Mouse (Mus musculus) layer of hippocampus, adult 9-10 months (tissue): Measurements from ENCODE around the gene Lrrc32.

Experiments used
- DNase-seq: peaks from one replicate; pipeline ENCODE4 v3.0.0; 2022; ENCODE audit warnings: low spot score

Gene Lrrc32

GRCm38 (mm10) chr7:98510961-98511958 is 22.2 kb downstream of the Lrrc32 start:
- no peak for DNase-seq

DNA sequence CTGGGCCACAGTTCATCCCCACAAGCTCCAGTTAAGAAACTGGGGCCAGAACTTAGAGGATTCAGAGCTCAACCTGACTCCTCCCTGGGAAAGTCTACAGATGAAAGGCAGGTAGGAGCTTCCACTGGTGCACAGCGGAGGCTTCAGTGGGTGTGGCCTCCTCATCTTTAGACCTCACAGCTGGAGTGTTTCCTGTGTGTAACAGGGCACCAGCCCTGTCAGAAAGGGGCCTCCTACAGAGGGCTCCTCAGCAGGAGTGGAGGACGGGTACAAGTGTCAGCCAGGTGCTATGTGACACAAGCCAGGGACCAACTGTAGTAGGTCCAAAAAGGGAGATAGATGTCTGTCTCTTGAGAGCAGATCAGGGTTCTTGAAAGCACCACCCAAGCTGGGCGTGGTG is 24.2 kb downstream of the Lrrc32 start:
- DNase-seq = no peak

- DNase-seq = no peak
Measured at GRCm38 (mm10) chr7:98522576-98522975, 33.5 kb downstream of the Lrrc32 start.

DNA sequence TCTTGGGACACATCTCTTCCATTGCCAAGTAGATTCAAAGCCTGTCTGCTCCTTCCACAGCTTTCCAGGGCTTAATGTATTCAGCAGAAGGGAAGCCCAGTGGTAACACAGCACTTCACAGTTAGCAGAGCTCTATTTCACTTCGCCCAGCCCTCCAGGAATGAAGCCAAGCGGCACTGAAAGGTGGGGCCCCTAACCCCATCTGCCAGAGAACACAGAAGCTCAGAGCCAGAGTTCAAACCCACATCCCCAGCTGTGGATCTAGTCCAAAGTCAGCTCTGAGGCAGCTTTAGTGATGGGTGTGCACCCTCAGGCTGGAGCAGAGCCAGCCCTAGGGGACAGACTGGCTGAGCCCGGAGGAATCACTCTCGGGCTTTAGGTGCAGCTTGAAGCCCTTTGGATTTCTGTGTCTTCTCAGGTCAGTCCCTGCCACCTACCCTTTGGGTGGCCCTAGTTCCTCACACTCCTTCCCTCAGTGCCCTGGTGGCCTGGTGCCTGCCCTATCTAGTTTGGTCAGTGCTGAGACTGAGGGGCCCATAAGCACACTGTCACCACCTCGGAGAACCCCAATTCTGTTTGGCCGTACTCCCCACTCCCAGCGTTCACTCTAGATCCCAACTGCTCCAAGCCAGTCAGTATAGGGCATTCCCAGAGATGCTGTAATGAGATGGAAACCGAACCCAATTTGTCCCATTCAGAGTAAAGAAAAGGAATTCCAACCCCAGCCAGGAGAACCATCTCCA is 34.2 kb downstream of the Lrrc32 start:
- DNase-seq = no peak

GRCm38 (mm10) chr7:98523813-98524361 is 34.8 kb downstream of the Lrrc32 start:
- DNase-seq = peak; percentile 20

DNA sequence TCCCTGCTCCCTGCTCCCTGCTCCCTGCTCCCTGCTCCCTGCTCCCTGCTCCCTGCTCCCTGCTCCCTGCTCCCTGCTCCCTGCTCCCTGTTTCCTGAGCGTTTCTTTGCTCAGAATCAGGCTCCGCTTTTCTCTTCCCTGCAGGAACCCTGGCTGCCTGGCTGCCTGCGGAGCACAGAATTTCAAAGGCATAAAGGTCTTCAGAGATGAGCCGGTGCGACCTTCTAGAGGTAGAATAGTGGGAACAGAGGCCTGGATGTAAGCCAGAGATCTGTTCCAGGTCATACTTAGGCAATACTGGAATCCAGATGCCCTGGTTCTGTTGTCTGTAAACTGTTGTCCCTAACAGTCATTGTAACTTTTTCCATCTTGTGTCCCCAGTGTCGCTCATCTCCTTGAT is 35.3 kb downstream of the Lrrc32 start:
- no peak for DNase-seq

DNA sequence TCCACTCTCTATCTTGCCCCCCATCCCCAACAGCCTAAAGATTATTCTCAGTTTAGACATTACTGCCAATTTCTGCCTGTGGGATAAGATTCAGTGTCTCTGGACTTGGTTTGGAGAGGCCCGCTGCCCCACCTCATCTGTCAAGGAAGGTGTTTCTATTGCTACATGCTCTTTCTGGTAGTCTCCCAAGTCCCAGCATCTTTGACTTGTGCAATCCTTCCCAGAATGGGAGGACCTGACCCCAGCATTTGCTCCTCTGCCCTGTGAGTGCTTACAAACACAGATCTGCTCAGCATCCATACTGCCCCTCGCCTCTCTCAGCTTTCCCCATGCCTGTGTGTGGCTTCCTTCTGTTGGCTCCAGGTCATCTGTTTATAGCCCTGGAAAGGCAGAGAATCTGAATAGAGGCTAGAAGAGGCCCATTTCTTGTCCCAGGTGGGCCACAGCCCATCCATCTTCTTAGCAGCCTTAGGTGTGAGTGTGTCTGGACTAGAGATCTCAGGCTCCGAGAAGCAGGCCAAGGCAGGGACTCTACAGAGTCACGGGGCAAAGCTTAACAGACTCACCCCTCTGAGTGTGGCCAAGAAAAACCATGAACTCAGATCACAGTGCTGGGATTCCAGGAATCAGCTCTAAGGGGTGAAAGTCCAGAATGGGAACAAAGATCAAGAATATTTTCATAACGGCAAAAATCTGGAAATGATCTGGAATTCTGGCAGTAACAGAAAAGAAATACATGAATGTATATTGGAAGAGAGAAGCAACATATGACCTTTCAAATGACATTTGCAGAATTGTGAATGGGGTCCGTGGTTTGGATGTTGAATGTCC is 36.0 kb downstream of the Lrrc32 start:
- no peak for DNase-seq

GRCm38 (mm10) chr7:98527085-98527484 is 38.0 kb downstream of the Lrrc32 start:
- no peak for DNase-seq

GRCm38 (mm10) chr7:98531612-98532011 is 42.5 kb downstream of the Lrrc32 start:
- DNase-seq = no peak

DNA sequence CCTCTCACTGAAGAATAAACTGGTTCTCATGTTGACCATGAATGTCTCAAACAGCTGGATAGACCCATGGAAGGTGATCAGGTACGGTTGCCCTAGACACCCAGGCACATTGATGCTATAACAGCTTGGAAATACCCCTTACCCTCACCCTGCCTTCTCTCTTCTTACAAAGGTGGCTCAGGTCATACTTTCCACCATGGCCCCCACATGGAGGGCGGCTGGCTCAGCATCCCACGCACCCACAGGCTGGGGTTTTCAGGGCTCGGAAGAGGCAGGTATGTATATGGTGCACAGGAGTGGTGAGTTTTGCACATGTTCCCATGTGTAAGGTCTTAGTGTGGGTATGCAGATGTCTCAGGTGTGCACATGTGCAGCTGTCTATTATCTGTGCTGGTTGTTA is 43.9 kb downstream of the Lrrc32 start:
- no peak for DNase-seq

DNA sequence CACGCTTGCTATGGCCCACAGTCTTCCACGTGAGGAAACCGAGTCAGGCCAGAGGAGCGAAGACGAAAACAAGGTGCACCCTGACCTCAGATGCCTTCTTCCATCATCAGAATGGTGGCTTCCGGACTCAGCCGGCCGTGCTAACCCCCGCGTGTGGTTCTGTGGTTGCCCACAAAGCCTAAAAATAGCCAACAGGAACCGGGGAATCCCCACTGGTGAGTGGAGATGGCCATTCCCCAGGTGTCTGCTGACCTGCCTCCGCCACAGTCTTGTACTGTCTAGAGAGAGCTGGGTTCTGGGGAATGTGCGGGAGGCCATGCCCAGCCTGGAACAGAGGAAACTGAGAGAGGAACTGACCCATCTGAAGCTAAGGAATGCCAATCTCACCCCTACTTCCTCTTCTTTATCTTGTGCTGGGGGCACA is 45.4 kb downstream of the Lrrc32 start:
- DNase-seq = no peak

DNA sequence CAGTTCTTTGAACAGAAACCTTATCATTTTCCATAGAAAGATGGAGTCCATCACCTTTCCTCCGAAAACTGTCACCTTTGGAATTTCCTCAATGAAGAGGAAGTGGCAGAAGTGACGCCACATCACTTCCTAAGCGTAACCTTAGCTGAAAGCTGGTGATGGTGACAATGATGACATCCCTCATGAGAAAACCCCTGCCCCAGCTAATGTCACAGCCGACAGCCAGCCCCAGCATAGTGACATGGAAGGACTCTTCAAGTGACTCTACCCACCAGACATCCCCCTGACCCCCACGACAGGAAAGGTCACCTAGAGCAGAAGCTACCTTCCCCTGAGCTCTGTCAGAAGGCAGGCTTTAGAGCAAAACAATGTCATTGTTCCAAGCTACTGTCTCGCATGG is 46.1 kb downstream of the Lrrc32 start:
- no peak for DNase-seq

GRCm38 (mm10) chr7:98535882-98536281 is 46.8 kb downstream of the Lrrc32 start:
- no peak for DNase-seq

GRCm38 (mm10) chr7:98537210-98537966 is 48.3 kb downstream of the Lrrc32 start:
- no peak for DNase-seq

GRCm38 (mm10) chr7:98537967-98538573 is 49.0 kb downstream of the Lrrc32 start:
- DNase-seq = no peak

DNA sequence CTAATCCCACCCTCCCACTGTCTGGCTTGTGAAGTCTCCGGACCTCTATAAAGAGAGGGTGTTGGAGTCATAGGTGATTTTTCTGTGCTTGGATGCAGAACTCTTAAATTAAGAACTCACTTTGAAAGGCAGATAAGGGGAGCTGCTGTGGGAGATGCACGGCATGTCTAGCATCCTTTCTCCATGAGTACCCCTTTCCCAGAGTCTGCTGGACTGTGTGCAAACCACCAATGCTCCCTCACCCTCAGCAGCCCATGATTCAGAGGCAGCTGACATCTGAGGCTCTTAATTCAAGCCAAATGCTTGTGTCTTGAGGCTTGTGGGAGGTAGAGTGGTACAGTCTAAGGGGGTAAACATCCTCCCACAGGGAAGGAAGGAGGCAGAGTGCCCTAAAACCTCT is 51.8 kb downstream of the Lrrc32 start:
- DNase-seq = no peak

DNA sequence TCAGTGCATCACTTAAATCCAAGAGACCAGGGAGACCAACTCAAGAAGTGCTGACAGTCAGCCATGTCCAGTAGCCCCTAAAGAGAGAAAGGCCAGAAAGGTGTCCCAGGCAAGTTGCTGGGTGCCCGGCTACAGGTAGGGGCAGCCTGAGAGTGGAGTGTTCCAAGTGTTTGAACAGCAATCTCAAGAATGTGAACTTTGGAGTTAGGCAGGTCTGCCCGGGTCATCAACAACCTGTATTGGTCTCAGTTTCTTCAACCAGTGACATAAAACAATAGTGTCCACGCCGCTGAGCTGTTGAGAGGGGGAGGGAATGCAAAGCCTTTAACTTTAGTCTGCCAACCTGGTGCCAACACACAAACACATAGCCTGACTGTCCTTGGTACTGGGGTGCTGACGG is 52.5 kb downstream of the Lrrc32 start:
- DNase-seq = no peak

DNA sequence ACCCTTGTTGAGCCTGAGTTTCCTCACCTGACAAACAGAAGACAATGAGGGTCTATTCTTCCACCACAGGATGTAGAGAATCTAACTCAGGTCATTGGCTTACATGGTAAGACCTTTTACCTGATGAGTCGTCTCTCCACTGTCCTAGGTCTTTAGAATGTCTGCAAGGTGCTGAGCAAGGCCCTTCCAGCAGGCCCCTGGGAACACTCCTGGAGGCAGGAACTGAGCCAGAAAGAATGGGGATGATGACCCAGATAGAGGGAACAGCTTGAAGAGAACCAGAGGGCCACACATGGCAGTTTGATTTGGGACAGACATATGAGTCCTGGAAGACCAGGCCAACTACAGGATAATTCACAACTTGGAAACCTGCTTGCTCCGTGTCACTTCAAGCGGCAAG is 53.2 kb downstream of the Lrrc32 start:
- no peak for DNase-seq

DNA sequence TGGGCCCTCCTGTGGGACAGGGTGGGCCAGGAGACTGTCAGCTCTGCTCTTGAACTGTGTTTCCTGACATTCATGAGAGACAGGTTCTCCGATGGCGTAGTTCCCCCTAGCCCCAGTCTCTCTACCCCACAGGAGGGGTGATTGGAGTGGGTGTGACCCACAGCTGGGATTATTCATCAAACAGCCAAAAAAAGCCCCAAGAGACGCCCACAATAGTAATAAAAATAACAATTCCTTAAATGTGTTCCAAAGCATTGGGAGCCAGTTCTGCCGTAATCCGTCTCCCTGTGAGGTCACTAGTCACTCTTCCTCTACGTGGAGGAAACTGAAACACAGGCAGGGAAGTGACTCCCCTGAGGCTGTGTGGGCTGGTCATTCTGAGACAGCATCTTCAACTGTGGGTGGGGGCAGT is 53.7 kb downstream of the Lrrc32 start:
- DNase-seq = no peak

DNA sequence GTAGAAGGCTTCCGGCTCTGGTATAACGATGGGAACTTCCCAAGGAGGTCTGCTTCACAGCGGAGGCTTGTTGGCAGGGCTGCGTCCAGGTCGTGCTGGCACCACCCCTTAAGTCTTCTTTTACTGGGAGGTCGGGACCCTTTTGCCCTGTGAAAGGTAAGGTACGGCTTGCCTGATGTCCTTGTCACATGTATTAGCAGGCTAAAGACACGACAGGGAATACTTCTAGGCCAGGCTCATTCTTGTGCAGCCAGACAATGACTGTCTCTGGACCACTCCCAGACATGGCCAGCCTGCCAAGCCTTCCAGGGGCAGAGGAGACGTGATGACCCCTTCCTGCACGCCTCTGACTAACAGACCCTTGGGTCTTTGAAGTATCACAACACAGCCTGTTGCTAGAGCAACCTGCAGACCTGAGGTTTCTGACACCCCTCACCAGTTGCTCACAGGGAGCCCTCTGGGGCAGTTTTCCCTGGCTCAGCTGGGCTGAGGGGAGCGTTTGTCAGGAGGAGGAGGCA is 54.8 kb downstream of the Lrrc32 start:
- DNase-seq = no peak
